Mouse (Mus musculus) cerebellum, adult (tissue): Measurements from ENCODE around the gene Npcd.
A peak's percentile ranks its signal among the peaks of the same experiment; 100 is the strongest.

Source experiments
- ATAC-seq: cut with Nextera tagmentation; 2 replicates; pipeline ENCODE4 v1.9.2; 2017; ENCODE audit warnings: mild to moderate bottlenecking, moderate library complexity, mixed read lengths; ENCODE audit not compliant: insufficient number of reproducible peaks, low FRiP score, low TSS enrichment

Gene Npcd

GRCm38 (mm10) chr15:79805246-79805645, 28.8 kb downstream of the Npcd start:
- ATAC-seq, result no peak

- ATAC-seq, result peak; percentile 56; the same call in 1 of the 2 replicates
These were observed 29.5 kb downstream of the Npcd start, which contains the start of gene Nptxr for GRCm38 (mm10) chr15:79804352-79805071. Nptxr (minus strand) TSS chr15:79804766.

- peak; percentile 11; the same call in 1 of the 2 replicates for ATAC-seq
These were observed 30.3 kb downstream of the Npcd start for GRCm38 (mm10) chr15:79803533-79804351.

GRCm38 (mm10) chr15:79802304-79802703, 31.7 kb downstream of the Npcd start:
- ATAC-seq, result no peak

GRCm38 (mm10) chr15:79801646-79802045, 32.4 kb downstream of the Npcd start:
- ATAC-seq, result no peak

GRCm38 (mm10) chr15:79800701-79801100, 33.3 kb downstream of the Npcd start:
- no peak for ATAC-seq

GRCm38 (mm10) chr15:79798591-79798990, 35.4 kb downstream of the Npcd start:
- ATAC-seq, result no peak

GRCm38 (mm10) chr15:79797680-79798079, 36.4 kb downstream of the Npcd start:
- ATAC-seq, result peak; percentile 23; the same call in 1 of the 2 replicates

- no peak for ATAC-seq
These were observed 36.9 kb downstream of the Npcd start for GRCm38 (mm10) chr15:79797096-79797495.

- no peak for ATAC-seq
These were observed 37.8 kb downstream of the Npcd start for GRCm38 (mm10) chr15:79796256-79796655.

- no peak for ATAC-seq
These were observed 39.9 kb downstream of the Npcd start for GRCm38 (mm10) chr15:79794173-79794572.

GRCm38 (mm10) chr15:79793076-79793475, 41.0 kb downstream of the Npcd start:
- ATAC-seq, result no peak

GRCm38 (mm10) chr15:79792455-79792854, 41.6 kb downstream of the Npcd start:
- no peak for ATAC-seq

- no peak for ATAC-seq
These were observed 42.5 kb downstream of the Npcd start for GRCm38 (mm10) chr15:79791502-79791901.

GRCm38 (mm10) chr15:79790905-79791304, 43.1 kb downstream of the Npcd start:
- ATAC-seq, result no peak

- no peak for ATAC-seq
These were observed 43.9 kb downstream of the Npcd start for GRCm38 (mm10) chr15:79790111-79790510.

- ATAC-seq, result no peak
These were observed 46.2 kb downstream of the Npcd start for GRCm38 (mm10) chr15:79787815-79788214.

- ATAC-seq, result no peak
These were observed 49.0 kb downstream of the Npcd start for GRCm38 (mm10) chr15:79785056-79785455.

GRCm38 (mm10) chr15:79777749-79778148, 56.3 kb downstream of the Npcd start, which contains the start of gene Dnal4:
Dnal4 (minus strand) TSS chr15:79777849.
- ATAC-seq, result no peak

- ATAC-seq, result no peak
These were observed 58.4 kb downstream of the Npcd start for GRCm38 (mm10) chr15:79775662-79776061.
